Mouse (Mus musculus) neural tube, embryonic 11.5 days (tissue): ENCODE data around the gene Dtx2. TPM values are rescaled to one million over a fixed set of nuclear protein-coding genes. Genes with fewer than 3 reads are reported as not detected.
A peak's percentile ranks its signal among the peaks of the same experiment; 100 is the strongest.

Source experiments
- ATAC-seq: fragments of 200-750 bp; cut with Nextera tagmentation; 2 replicates; pipeline ENCODE4 v1.8.0; 2017; ENCODE audit warnings: moderate number of reproducible peaks, mild to moderate bottlenecking, moderate TSS enrichment, moderate library complexity; ENCODE audit not compliant: insufficient read depth, low FRiP score, low TSS enrichment
- DNase-seq: peaks from one replicate; pipeline ENCODE4 v3.0.0-alpha.2; 2015; ENCODE audit warnings: low spot score
- H3K27ac ChIP-seq: fragments of 300-500 bp; sonication (generic); 2 replicates; pipeline ENCODE4 v1.5.1; 2014; ENCODE audit warnings: low read depth, mild to moderate bottlenecking, low read length
- H3K27me3 ChIP-seq: fragments of 300-500 bp; sonication (generic); 2 replicates; pipeline ENCODE4 v1.6.1; 2014; ENCODE audit warnings: mild to moderate bottlenecking, low read length, mixed read lengths; ENCODE audit not compliant: control insufficient read depth, insufficient read depth
- H3K36me3 ChIP-seq: fragments of 300-500 bp; sonication (generic); 2 replicates; pipeline ENCODE4 v1.6.1; 2014; ENCODE audit warnings: mild to moderate bottlenecking, low read length, moderate library complexity, mixed read lengths; ENCODE audit not compliant: control insufficient read depth, insufficient read depth
- H3K4me1 ChIP-seq: fragments of 300-500 bp; sonication (generic); 2 replicates; pipeline ENCODE4 v1.6.1; 2014; ENCODE audit warnings: low read length, mixed read lengths; ENCODE audit not compliant: control insufficient read depth, insufficient read depth
- H3K4me2 ChIP-seq: fragments of 300-500 bp; sonication (generic); 2 replicates; pipeline ENCODE4 v1.6.1; 2014; ENCODE audit warnings: low read depth, mild to moderate bottlenecking, moderate library complexity
- H3K4me3 ChIP-seq: fragments of 300-500 bp; sonication (generic); 2 replicates; pipeline ENCODE4 v1.5.1; 2014; ENCODE audit warnings: low read depth, low read length
- H3K9ac ChIP-seq: fragments of 300-500 bp; sonication (generic); 2 replicates; pipeline ENCODE4 v1.6.1; 2014; ENCODE audit warnings: mild to moderate bottlenecking, low read length
- H3K9me3 ChIP-seq: fragments of 300-500 bp; sonication (generic); 2 replicates; pipeline ENCODE4 v1.6.1; 2016; ENCODE audit warnings: low read length; ENCODE audit not compliant: control insufficient read depth
- WGBS: fragments of 180-500 bp; shearing (Covaris S2); extraction: QIAGEN DNeasy Blood & Tissue Kit; methylation state at CpG from one replicate; pipeline ENCODE4 v1.1.7; 2014; 5-methylcytosine and 5-hydroxymethylcytosine counted together
- polyA plus RNA-seq: library from polyadenylated mRNA; unstranded; fragments of >200 nt; fragmentation: Nextera tagmentation; extraction: Ambion mirVana; gene quantifications from 2 replicates; pipeline ENCODE4 v1.2.1, GENCODE M21; 2014

Gene Dtx2
- polyA plus RNA-seq, 1 experiment from 2014 or later: 31.8 TPM

DNA sequence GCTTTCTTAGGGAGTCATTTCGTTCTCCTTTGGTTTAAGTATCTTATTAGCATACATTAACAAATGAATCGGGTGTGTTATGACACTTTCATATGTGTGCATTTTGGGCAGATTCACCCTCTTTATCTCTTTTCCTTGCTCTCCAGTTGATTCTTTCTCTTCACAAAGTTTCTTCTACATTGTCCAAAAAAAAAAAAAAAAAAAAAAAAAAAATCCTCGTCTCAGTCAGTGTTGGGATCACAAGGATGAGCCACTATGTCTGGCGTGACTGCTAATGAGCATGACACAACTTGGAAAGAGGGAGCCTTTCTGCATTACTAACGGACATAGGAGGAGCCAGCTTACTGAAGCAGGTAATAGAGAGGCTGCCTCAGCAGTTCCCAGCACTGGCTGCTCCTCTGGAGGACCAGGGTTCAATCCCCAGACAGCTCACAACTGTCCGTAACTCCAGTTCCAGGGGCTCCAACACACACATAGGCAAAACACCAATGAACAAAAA, 10.0 kb upstream of the Dtx2 start:
- no peak overlapping the region for H3K9ac ChIP-seq
- no peak for DNase-seq
- no peaks in the 10 kb centered on the region for H3K36me3 ChIP-seq
- no peaks in the 10 kb centered on the region for H3K4me1 ChIP-seq
- H3K27ac ChIP-seq: no peak overlapping the region
- H3K27me3 ChIP-seq: no peaks in the 10 kb centered on the region
- no peaks in the 10 kb centered on the region for H3K9me3 ChIP-seq
- ATAC-seq: no peak
- no peak overlapping the region for H3K4me3 ChIP-seq
- WGBS: 64% methylated on average over 6 of the region's 6 CpGs
- no peak overlapping the region for H3K4me2 ChIP-seq

DNA sequence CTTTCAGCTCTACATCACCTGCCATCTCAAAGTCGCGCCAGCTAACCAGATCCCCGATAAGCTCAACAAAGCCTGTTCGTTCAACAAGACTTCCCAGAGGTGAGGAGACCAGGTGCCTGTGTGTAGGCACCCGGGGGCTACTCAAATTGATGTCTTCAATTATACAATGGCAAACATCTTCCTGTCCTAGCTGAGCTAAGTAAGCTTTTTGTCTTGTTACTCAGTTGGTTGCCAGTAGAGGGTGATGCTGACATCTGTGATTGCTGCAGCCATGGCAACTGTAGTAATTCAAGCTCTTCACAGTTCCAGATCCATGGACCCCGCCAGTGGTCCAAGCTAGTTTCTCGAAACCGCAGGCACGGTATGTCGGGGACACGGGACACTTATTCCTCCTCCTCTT, 7.4 kb upstream of the Dtx2 start:
- WGBS: 63% methylated on average over 11 of the region's 11 CpGs

DNA sequence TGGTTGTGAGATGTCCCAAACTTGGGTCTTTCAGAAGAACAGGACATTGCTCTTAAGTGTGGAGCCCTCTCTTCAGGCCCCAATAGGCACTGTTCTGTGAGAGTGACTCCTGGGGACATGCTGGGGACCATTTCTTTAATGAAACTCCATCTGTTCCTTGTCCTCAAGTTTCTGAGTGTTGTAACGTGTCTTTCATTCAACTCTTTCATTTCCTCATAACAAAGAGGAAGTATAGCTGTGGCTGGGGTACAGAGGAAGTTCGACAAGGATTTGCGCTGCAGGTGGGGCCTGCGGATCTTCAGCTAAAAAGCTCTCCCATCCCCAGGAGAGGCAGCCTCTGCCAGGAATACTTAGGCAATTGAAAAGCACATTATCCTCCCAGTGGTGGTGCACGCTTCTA, 4.0 kb upstream of the Dtx2 start:
- no peaks in the 10 kb centered on the region for H3K36me3 ChIP-seq
- no peak overlapping the region for H3K27ac ChIP-seq
- H3K4me1 ChIP-seq: peaks cover 3% of the 10 kb centered on the region
- ATAC-seq (no peak), DNase-seq (no peak)
- no peak overlapping the region for H3K9ac ChIP-seq
- no peak overlapping the region for H3K4me2 ChIP-seq
- no peak overlapping the region for H3K4me3 ChIP-seq
- H3K9me3 ChIP-seq: no peaks in the 10 kb centered on the region
- H3K27me3 ChIP-seq: no peaks in the 10 kb centered on the region
- 74% methylated on average over 5 of the region's 5 CpGs for WGBS

More for the DNA sequence above, 7.4 kb upstream of the Dtx2 start:
- no peak for DNase-seq
- no peak overlapping the region for H3K27ac ChIP-seq
- no peak for ATAC-seq
- no peaks in the 10 kb centered on the region for H3K36me3 ChIP-seq
- H3K4me1 ChIP-seq: no peaks in the 10 kb centered on the region
- no peaks in the 10 kb centered on the region for H3K27me3 ChIP-seq
- H3K4me3 ChIP-seq: no peak overlapping the region
- no peaks in the 10 kb centered on the region for H3K9me3 ChIP-seq
- H3K4me2 ChIP-seq: no peak overlapping the region
- no peak overlapping the region for H3K9ac ChIP-seq

DNA sequence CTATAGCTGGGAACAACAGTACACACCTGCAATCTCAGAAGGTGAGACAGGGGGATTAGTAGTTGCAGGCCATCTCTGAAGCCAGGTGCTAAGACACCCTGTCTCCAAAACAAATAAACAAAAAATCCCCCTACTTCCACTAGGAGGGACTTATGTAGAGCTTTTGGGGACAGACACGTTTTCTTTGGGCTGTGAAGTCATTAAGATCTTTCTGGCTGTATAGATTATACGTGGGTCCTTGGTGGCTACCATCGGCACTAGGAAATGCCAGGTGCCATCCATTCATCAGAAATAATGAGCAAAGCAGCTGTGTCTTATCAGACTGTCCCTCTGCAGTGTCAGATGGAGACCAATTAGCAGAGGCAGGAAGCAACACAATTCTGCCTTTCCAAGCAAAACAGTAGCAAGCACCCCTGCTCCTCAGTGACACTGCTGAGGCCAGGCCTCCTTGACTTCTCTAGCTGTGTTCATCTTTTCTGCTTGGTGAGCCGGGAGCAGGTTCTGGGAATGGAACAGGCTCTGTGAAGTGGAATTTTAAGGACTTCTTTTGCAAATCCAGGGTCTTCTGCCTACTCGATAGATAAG, 1.1 kb upstream of the Dtx2 start:
- DNase-seq (no peak), ATAC-seq (no peak)
- Histone ChIP-seq H3K4me3 (no peak overlapping the region), H3K27me3 (no peaks in the 10 kb centered on the region), H3K27ac (no peak overlapping the region), H3K4me1 (peaks cover 8% of the 10 kb centered on the region), H3K9me3 (no peaks in the 10 kb centered on the region), H3K4me2 (no peak overlapping the region), H3K9ac (no peak overlapping the region), H3K36me3 (no peaks in the 10 kb centered on the region)
- WGBS: 64% methylated on average over 5 of the region's 5 CpGs

DNA sequence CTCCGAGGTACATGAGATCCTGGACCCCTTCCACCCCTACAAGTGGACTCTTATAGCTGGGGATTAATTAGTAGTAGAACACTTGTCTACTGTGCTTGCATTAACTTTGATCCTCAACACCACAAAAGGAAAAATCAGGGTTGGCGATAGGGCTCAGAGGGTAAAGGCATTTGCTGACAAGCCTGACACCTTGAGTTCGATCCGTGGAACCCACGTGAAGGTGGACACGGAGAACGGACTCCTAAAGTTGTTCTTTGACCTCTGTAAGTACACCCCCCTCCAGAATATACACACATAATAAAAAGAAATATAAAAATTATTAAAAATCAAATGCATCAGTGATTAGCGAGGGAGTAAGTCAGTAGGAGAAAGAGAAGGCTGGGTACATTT, 270 bp upstream of the Dtx2 start:
- Histone ChIP-seq H3K4me3 (peak overlapping the region; percentile 82), H3K9ac (no peak overlapping the region; the same call in 1 of the 2 replicates), H3K27ac (no peak overlapping the region), H3K4me2 (no peak overlapping the region; the same call in 1 of the 2 replicates), H3K4me1 (peaks cover 8% of the 10 kb centered on the region), H3K36me3 (no peaks in the 10 kb centered on the region; the same call in 1 of the 2 replicates), H3K9me3 (no peaks in the 10 kb centered on the region), H3K27me3 (no peaks in the 10 kb centered on the region)
- 0 out of 2 replicates have a peak, but pooled peaks have one; percentile 4 for ATAC-seq
- no peak for DNase-seq
- WGBS: 69% methylated on average over 8 of the region's 8 CpGs

DNA sequence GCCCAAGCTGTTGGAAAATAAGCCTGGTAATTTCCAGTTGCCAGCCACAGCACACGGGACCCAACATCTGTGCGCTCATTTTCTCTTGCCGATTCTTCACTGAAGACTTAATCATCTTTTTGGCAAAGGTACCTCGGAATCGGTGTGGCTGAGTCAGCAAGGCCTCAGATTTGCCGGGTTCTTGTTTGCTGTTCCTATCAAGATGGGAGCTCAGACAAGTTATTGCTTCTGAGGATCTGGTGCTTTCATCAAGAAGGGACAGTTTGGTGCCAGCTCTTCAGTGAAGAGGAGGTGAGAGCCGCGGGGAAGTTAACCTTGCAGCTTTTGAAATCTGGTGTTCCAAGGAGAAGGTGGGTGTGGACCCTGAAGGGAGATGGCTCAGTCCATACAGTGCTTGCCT, 1.6 kb downstream of the Dtx2 start:
- H3K4me1 ChIP-seq: peaks cover 8% of the 10 kb centered on the region
- ATAC-seq (no peak), DNase-seq (no peak)
- 94% methylated on average over 8 of the region's 8 CpGs for WGBS
- H3K9me3 ChIP-seq: no peaks in the 10 kb centered on the region
- H3K36me3 ChIP-seq: no peaks in the 10 kb centered on the region; the same call in 1 of the 2 replicates
- no peak overlapping the region for H3K4me3 ChIP-seq
- H3K27ac ChIP-seq: no peak overlapping the region
- H3K27me3 ChIP-seq: no peaks in the 10 kb centered on the region
- H3K4me2 ChIP-seq: peak overlapping the region; percentile 81; the same call in 1 of the 2 replicates
- H3K9ac ChIP-seq: no peak overlapping the region

DNA sequence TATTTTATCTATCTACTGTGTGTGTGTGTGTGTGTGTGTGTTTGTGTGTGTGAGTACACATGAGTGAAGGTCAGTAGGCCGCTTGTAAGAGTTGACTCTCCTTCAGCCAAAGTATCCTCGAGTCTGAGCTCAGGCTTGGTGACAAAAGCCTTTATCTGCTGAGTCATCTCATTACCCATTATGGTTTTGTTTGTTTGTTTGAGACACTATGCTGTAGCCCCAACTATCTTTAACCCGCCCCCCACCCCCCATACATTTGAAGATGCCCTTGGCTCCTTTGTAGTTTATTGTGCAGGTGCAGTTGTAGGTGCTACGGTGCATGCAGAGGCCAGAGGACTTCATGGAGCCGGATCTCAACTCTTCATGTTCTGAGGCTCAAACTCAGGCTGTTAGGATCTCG, 6.6 kb downstream of the Dtx2 start:
- H3K4me2 ChIP-seq: no peak overlapping the region
- H3K27ac ChIP-seq: no peak overlapping the region
- no peaks in the 10 kb centered on the region for H3K4me1 ChIP-seq
- H3K36me3 ChIP-seq: no peaks in the 10 kb centered on the region; the same call in 1 of the 2 replicates
- no peaks in the 10 kb centered on the region for H3K27me3 ChIP-seq
- no peak overlapping the region for H3K4me3 ChIP-seq
- H3K9ac ChIP-seq: no peak overlapping the region
- H3K9me3 ChIP-seq: no peaks in the 10 kb centered on the region
- 94% methylated on average over 6 of the region's 6 CpGs for WGBS
- DNase-seq (no peak), ATAC-seq (no peak)

DNA sequence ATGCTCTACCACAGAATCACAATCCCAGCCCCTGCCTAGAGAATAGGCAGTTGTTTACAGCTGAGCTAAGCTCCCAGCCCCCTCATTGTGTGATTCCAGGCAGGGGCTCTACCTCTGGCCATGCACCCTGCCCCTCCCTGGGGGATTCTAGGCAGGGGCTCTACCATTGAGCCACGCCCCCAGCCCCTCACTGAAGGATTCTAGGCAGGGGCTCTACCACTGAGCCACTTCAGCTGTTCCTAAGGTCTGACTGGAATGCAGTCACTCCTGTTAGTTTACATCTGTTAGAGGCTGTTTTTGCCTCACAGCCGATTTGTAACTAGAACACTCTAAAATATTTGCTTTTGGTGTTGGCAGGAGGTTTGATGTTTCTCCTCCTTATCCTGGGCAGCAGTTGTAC, 7.7 kb downstream of the Dtx2 start:
- Histone ChIP-seq H3K4me1 (no peaks in the 10 kb centered on the region), H3K27ac (no peak overlapping the region), H3K4me2 (no peak overlapping the region), H3K36me3 (no peaks in the 10 kb centered on the region; the same call in 1 of the 2 replicates), H3K4me3 (no peak overlapping the region), H3K9ac (no peak overlapping the region), H3K27me3 (no peaks in the 10 kb centered on the region), H3K9me3 (no peaks in the 10 kb centered on the region)
- 87% methylated on average over 2 of the region's 2 CpGs for WGBS
- DNase-seq (no peak), ATAC-seq (no peak)

DNA sequence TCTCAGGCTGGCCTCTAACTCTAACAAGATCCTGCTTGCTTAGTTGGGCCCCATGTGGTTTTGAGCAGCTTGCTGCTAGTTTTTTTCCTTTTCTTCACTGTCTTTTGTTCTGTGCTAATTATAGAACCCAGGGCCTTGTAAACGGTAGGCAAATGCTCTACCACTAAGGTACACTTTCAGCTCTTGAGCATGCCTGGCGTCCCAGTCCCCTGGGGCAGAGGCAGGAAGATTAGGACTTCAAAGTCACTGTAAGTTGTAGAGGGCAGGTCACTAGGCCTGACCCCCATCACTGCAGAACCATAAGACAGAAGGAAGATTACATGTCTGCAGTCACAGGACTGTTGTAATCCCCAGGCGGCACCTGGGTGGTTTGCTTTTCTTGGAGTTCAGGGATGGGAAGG, 8.2 kb downstream of the Dtx2 start:
- Histone ChIP-seq H3K27me3 (no peaks in the 10 kb centered on the region), H3K36me3 (no peaks in the 10 kb centered on the region; the same call in 1 of the 2 replicates), H3K4me1 (no peaks in the 10 kb centered on the region), H3K9me3 (no peaks in the 10 kb centered on the region), H3K4me2 (no peak overlapping the region), H3K9ac (no peak overlapping the region), H3K4me3 (no peak overlapping the region), H3K27ac (no peak overlapping the region)
- DNase-seq (no peak), ATAC-seq (no peak)
- WGBS: 30% methylated on average over 3 of the region's 3 CpGs
